Mouse (Mus musculus) olfactory bulb, adult 2 months (tissue): ENCODE results near the gene Ascc1. TPM values are rescaled to one million over a fixed set of nuclear protein-coding genes. Genes with fewer than 3 reads are reported as not detected.

Experiments used
- H3K27ac ChIP-seq: fragments of 200-500 bp; 2 replicates; pipeline ENCODE4 v1.5.1; 2012; ENCODE audit warnings: low read depth, low read length; ENCODE audit not compliant: insufficient read depth
- H3K4me1 ChIP-seq: fragments of 200-500 bp; 2 replicates; pipeline ENCODE4 v1.6.1; 2012; ENCODE audit warnings: low read length; ENCODE audit not compliant: control insufficient read depth, insufficient read depth
- H3K4me3 ChIP-seq: fragments of 200-500 bp; 2 replicates; pipeline ENCODE4 v1.5.1; 2012; ENCODE audit warnings: mild to moderate bottlenecking, low read depth, low read length, moderate library complexity; ENCODE audit not compliant: insufficient read depth
- CTCF ChIP-seq: fragments of 200-500 bp; IDR thresholded peaks from 2 replicates; pipeline ENCODE4 v1.5.1; 2012; ENCODE audit warnings: low read depth, mild to moderate bottlenecking, low read length, moderate library complexity; ENCODE audit not compliant: insufficient read depth
- POLR2A ChIP-seq: fragments of 200-500 bp; IDR thresholded peaks from 2 replicates; pipeline ENCODE4 v1.6.1; 2012; ENCODE audit warnings: mild to moderate bottlenecking, low read depth, low read length, moderate library complexity; ENCODE audit not compliant: insufficient read depth
- WGBS: fragments of 180-500 bp; shearing (Covaris S2); methylation state at CpG from one replicate; pipeline ENCODE4 v1.1.7; 2018; 5-methylcytosine and 5-hydroxymethylcytosine counted together
- polyA plus RNA-seq: library from polyadenylated mRNA; stranded (reverse); fragments of >200 nt; gene quantifications from 2 replicates; pipeline ENCODE4 v1.2.4, GENCODE M21; 2012; ENCODE audit warnings: low replicate concordance; ENCODE audit not compliant: missing spikeins, insufficient read depth, insufficient read length

Ascc1 gene
- polyA plus RNA-seq, 1 experiment: not detected

- H3K4me1 ChIP-seq: no peaks in the 10 kb centered on the region
- TF ChIP-seq POLR2A (no peak), CTCF (no peak)
- H3K27ac ChIP-seq: no peak overlapping the region
- 74% methylated on average over 2 of the region's 2 CpGs for WGBS
- H3K4me3 ChIP-seq: no peak overlapping the region
Measured at GRCm38 (mm10) chr10:60095558-60095957, 93.0 kb downstream of the Ascc1 start.

- H3K4me3 ChIP-seq: no peak overlapping the region
- TF ChIP-seq POLR2A (no peak), CTCF (no peak)
- 75% methylated on average over 1 of the region's 1 CpGs for WGBS
Measured at GRCm38 (mm10) chr10:60096302-60096701, 93.7 kb downstream of the Ascc1 start.

GRCm38 (mm10) chr10:60097146-60097545 is 94.5 kb downstream of the Ascc1 start:
- Histone ChIP-seq H3K4me1 (no peaks in the 10 kb centered on the region), H3K27ac (no peak overlapping the region), H3K4me3 (no peak overlapping the region)
- TF ChIP-seq POLR2A (no peak), CTCF (no peak)
- 91% methylated on average over 9 of the region's 9 CpGs for WGBS

More at GRCm38 (mm10) chr10:60096302-60096701, 93.7 kb downstream of the Ascc1 start:
- no peaks in the 10 kb centered on the region for H3K4me1 ChIP-seq
- no peak overlapping the region for H3K27ac ChIP-seq

GRCm38 (mm10) chr10:60097774-60098173 is 95.2 kb downstream of the Ascc1 start:
- H3K27ac ChIP-seq: no peak overlapping the region
- WGBS: 89% methylated on average over 5 of the region's 5 CpGs
- H3K4me3 ChIP-seq: no peak overlapping the region
- no peaks in the 10 kb centered on the region for H3K4me1 ChIP-seq
- TF ChIP-seq CTCF (no peak), POLR2A (no peak)

DNA sequence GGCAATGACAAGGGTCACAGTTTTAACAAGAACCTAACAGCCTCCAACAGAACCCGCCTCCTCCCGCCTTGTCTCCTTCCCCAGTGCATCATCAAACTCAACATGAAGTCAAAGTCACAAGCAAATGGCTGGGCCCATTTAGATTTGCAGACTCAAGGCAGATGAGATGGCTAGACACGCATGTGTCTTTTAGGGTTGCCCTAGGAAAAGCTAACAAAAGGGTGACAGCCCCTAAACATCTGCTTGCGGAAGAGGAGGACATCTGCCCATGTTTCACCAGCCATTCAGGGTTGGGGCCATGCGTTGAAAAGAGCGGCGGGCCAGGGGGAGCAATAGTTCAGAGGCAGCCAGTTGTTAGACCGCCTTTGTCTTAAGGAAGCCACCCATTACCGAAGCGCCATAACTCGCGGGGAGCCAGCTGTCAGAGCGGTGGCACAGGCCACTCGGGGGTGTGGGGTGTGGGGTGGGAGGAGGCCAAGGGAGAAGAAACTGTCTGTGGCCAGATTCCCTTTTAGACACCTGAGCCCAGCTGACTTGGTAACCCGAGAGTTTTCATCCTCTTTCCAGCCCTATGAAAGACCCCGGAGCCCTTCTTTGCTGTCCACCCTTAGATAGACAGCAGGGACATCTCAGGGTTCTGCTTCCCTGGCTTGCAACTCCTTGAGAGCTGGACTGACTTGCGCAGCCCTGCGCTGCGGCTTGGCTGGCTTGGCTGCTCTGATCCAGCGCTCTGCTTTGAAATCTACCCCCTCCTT is 103.0 kb downstream of the Ascc1 start:
- WGBS: 20% methylated on average over 20 of the region's 20 CpGs
- peak overlapping the region; percentile 82 for H3K4me3 ChIP-seq
- H3K4me1 ChIP-seq: peaks cover 33% of the 10 kb centered on the region

GRCm38 (mm10) chr10:60106146-60106530 is 103.5 kb downstream of the Ascc1 start, which contains the start of gene Spock2:
Gene Spock2, plus strand, starts transcription at chr10:60106219.
- Histone ChIP-seq H3K4me3 (peak within 1 kb of the TSS; percentile 82), H3K27ac (peak within 1 kb of the TSS; percentile 96), H3K4me1 (peaks cover 38% of the 10 kb centered on the region)
- TF ChIP-seq POLR2A (peak; percentile 49; the same call in 1 of the 2 replicates), CTCF (no peak)
- WGBS: under 1% methylated on average over 22 of the region's 22 CpGs

More for the DNA sequence above, 103.0 kb downstream of the Ascc1 start:
- H3K27ac ChIP-seq: peak overlapping the region; percentile 96
- no peak for TF ChIP-seq CTCF

DNA sequence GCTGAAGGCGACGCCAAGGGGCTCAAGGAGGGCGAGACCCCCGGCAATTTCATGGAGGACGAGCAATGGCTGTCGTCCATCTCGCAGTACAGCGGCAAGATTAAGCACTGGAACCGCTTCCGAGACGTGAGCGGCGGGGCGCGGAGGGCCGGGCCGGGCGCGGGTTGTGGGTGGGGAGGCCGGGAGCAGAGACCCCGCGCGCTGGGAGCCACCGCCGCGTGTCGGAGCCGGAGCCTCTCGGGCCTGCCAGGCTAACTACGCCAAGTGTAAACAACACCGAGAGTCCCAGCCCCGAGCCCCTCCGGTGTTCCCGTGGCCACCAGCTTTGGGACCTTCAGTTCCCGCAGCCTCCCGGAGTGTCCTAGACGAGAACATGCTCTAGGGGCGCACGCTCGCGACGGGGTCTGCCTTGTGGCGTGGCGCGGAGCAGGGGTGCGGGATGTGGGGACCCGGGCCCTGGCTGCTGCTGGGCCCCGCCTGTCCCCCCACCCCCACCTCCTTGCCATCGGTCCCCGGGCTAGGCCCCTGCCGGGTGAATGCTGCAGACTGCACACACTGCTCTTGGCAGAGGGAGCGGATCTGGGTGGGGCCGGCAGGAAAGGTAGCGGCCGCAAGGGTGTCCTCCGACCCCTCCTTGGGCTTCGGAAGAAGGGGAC is 104.1 kb downstream of the Ascc1 start:
- TF ChIP-seq CTCF (no peak), POLR2A (0 out of 2 replicates have a peak, but pooled peaks have one; percentile 2)
- Histone ChIP-seq H3K4me1 (peaks cover 44% of the 10 kb centered on the region), H3K4me3 (peak overlapping the region; percentile 82), H3K27ac (peak overlapping the region; percentile 96)
- under 1% methylated on average over 57 of the region's 57 CpGs for WGBS

- H3K27ac ChIP-seq: peak overlapping the region; percentile 96
- H3K4me1 ChIP-seq: peaks cover 45% of the 10 kb centered on the region
- 3% methylated on average over 28 of the region's 28 CpGs for WGBS
- peak overlapping the region; percentile 82 for H3K4me3 ChIP-seq
- TF ChIP-seq POLR2A: no peak
- no peak for TF ChIP-seq CTCF
Measured at GRCm38 (mm10) chr10:60107448-60107847, 104.8 kb downstream of the Ascc1 start.
